Mouse (Mus musculus) natural killer cell, adult 2 months (primary cell): ENCODE measurements around the gene Immp2l.
A peak's percentile ranks its signal among the peaks of the same experiment; 100 is the strongest.

Experiments
- DNase-seq, 2 experiments: peaks; one replicate each; pipeline ENCODE4 v3.0.0; 2022; ENCODE audit warnings: low spot score in 2 of 2

The Immp2l gene

DNA sequence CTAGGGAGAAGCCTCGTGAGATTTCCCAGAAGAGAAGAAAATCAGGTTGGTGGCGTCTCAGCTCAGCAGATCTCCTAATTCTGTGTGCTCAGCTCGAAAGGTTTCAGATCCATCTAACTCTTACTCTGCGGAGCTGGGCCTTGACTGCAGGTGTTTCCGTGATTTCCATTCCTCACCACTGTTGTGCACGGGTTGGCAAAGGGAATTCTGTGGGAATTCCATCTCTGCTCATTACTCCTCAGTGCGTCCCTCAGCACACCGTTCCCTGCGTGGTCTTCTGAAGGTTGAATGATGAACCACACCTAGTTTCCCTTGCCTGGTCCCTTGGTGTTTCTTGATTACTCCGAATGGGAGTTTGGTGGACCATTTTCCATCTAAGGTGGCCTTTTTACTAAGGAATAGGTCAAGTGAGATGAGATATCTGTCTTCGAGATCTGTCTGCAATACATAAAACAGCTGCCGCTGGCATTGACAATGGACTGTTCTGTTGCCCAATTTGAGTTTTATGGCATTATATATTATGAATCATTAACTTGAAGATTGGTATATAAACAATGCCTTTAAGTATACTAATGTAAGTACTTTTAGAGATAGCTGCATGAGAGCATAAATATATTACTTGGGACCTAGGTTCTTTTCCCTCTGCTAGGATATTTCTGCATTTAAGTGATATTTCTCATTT is 23.3 kb downstream of the Immp2l start:
- no peak for DNase-seq

DNA sequence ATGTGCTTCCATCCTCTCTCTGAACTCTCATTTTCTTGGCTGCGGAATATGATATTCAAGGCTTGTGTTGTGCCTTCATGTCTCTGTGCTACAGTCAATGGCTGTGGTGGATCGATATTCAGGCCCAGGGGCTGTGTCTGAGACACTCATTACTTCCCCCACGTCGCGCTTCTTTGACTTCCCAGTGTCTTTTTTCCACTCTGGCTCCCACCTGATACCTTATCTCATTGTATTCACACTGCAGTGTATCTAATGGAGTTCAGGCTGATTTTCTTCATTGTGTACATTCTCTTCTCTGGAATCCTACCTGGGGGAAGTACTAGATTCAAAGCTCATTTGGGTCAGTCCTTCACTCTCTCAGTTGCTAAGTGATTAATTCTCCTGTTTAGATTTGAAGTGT is 27.1 kb downstream of the Immp2l start:
- no peak for DNase-seq

DNA sequence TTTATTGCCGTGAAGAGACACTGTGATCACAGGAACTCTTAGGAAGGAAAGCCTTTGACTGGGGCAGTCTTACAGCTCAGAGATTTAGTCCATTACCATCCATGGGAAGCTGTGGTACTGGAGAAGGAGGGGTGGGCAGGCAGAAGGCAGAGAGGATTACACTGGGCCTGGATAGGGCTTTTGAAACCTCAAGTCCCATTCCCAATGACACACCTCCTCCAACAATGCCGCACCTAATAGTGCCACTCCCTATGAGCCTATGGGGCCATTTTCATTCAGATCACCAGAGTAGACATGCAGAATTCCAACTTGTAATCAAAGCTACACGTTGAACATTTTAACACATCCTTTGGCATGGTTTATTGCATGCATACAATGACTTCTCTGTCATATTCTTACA is 29.0 kb downstream of the Immp2l start:
- no peak for DNase-seq

DNA sequence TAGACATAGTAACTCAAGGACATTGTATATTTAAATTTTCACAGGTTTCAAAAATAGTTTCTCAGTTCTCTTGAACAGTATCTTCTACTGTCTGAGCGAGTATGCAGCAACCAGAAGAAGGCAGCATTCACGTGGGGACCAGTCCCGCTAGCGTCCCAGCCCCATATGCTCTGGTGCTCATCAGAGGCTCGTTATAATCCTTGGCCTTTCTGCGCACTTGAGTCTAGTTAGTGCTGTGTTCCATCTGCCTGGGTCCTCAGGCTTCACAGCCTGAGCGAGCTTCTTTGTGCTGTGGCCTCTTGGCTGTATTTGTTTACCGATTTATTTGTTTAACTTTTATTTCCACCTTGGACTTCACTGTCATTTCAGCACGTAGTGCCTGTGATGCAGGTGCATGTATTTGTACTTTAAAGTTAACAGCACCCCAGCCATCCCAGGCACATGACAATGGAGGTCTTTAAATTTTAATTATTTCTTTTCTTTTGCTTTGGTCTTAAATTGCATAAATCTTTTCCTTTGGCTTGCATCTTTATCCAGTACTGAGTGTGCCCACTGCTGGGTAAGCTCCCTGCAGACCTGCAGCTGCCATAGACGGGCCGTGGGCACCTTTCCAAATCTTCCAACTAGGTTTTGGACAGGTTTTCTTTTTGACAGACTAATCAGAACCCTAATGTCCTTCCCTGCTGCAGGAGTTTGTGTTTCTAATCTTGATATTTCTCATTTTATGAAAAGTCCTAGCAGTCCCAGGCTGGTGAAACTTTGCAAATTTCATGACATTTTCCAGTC is 30.3 kb downstream of the Immp2l start:
- no peak for DNase-seq

DNA sequence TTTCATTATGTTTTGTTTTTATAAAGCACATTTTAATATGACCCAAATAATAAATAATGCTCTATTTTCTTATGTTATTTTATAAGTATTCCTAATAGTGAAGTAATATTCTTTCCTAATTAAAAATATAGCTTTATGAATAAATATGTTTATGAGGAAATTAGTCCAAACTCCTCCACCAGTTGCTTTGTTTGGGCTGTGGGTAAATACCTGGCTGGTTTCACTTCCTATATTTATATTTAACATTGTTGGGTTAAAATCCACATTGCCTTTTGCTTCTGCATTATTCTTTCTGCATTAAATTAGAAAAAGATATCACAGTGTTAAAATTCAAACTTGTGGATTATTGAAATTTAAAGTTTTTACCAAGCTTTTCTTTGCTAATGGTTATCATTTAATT is 32.1 kb downstream of the Immp2l start:
- no peak for DNase-seq

DNA sequence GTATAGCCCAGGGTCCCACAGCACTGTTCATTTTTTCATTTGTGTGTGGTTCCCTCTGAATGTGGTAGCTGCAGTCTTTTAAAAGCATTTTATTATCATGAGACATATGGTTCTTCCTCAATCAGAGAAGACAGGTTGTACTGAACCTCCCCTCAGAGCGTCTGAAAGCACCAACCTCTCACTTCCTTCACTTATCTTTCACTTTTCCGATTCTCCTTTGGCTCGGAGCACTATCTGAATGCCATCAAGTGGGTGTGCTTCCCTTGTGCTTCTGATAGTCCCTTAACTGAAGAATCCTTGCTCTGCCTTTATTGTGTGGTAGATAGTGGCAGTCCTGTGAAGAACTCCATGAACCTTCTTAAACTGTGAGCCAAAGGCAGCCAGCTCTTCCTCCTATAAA is 39.4 kb downstream of the Immp2l start:
- DNase-seq: no peak

DNA sequence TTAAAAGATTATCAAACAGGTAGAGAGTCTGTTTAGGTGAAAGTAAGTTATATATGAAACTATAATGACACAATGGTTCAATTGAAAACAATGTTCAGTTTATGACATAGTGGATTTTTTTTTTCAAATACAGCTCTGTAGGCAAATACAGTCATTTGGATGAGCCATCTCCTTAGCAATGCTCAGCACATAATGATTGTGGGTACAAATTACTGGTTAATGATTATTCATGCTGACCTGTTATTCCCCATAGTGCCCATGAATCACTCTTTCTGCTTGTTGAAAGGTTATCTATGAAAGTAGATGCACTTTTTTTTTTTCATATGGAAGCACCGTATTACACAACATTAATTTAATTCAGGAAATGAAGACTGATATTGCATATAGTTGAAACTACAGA is 58.0 kb downstream of the Immp2l start:
- no peak for DNase-seq

DNA sequence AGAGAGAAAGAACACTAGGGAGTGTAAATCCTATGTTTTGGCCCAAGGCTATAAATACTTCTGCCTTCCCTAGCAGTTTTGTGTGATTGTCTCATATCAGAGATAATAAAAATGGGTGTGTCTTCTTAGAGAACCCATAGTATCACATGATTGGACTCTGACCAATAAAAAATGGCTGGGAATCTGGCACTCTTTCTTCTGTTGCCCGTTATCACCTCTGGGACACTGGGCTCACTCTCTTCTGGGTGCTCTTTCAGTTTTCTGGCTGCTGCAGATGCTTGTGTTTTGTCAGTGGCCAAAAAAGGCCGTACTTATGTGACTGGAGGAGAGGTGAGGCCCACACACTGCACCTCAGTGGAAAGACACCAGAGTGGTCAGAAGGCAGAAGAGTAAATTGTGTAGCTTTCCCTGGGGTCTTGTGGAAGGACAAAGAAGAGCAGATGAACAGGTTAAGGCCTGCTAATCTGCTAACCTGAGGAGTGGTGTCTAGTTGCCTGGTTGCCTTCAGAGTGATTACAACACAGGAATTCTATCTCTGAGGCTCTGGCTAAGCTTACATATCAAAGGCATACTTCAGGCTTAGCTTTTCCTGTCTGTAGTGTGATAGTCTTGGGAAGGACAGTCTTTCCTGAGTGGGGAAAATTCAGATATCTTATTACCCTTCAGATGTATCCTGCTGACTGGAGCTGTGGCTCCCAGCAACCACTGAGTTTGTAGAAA is 60.6 kb downstream of the Immp2l start:
- no peak for DNase-seq

DNA sequence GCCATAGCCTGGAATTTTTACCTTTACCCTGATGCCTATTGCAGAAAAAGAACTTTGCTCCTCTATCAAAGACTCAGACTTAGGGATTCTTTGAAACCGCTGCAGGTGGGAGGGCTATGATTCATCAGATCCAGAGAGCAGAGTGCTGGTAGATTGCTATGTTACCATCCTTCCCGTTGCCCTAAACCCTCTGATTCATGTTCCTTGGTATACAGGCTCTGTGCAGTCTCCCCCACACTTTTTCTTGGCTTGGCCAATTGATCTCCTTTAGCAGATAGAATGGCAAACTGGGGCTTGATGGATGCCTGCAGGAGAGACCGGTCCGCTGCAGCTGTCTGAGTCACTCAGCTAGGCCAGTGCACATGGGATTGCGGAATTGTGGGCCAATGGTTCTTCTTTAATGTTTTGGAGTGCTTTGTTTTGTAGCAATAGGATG is 66.1 kb downstream of the Immp2l start:
- no peak for DNase-seq

DNA sequence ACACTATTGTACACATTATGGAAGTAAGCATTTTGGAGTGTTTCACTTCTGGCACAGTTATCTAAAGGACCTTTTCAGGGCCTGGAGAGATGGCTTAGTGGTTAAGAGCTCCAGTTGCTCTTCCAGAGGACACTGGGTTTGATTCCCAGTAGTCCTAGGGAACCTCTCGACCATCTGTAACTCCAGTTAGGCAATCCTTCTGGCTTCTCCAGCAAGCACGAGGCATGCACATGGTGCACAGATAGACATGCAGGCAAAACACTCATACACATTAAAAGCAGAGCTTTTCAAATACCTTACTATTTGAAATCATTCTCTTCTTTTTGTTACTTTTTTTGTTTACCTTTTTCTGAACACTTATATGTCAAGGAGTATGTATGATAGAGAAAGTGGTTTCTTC is 66.9 kb downstream of the Immp2l start:
- no peak for DNase-seq

DNA sequence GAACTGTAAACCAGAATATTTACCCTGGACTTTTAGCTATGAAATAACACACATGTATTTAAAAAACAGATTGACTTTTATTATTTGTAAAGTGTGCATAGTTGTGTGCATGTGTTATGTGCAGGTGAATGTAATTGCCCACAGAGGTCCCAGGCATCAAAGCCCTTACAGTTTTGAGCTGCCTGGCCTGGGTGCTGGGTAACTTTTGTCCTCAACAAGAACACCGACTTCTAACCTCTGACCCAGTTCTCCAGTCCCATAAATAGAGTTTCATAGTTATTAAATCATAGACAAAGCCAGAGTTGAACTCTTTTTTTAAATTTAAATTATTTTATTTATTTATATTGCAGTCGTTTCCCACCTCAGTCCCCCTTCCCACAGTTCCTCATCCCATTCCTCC is 67.4 kb downstream of the Immp2l start:
- no peak for DNase-seq

DNA sequence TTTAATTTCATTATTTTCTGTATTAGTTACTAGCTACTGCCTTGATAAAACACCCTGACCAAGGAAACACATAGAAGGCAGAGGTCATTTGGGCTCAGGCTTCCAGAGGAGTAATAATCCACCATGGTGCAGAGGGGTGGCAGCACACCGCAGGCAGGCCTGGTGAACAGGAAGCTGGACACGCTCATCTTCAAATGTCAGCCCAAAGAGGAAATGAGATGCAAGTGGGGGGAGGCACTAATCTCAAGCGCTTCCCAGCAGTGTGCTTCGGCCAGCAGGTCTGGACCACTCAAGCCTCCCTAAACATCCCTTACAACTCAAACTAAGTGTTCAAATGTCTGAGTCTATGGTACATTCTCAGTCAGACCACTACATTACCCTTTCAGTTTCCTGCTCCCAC is 72.2 kb downstream of the Immp2l start:
- no peak for DNase-seq

DNA sequence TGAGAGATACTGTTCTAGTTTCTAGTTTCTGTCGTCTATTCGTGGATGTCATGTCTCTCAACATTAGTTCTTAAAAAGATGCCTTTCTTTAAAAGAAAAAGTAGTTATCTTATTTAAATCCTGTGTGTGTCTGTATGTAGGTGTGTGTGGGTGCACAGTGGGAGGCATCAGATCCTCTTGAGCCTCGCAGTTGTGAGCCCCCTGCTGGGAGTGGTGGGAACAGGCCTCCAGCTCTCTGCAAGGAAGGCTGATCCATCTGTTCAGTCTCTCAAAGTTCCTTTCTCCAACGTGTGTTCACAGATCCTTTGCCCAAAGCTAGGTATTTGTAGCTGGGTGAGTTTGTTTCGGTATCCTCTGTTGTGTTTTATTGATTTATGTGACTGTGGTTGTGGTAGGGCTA is 73.5 kb downstream of the Immp2l start:
- peak in 1 of 2 experiments; percentile 12 for DNase-seq

DNA sequence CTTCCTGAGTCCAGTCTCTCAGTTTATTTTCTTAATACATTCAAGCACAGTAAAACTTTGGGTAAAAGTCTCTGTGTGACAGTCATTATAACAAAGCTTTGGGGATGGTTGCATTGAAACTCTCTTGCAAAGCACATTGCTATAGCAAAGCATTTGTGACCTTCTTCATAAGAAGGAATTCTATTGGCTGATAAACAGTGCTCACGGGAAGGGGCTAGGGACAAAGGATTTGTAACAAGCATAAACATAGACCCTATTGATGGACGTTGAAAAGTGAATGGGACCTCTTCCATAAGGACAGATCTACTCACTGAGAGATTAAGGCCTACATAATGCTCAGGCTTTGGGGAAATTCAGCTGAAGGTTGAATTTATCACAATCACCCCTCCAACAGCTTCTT is 85.1 kb downstream of the Immp2l start:
- DNase-seq: no peak

DNA sequence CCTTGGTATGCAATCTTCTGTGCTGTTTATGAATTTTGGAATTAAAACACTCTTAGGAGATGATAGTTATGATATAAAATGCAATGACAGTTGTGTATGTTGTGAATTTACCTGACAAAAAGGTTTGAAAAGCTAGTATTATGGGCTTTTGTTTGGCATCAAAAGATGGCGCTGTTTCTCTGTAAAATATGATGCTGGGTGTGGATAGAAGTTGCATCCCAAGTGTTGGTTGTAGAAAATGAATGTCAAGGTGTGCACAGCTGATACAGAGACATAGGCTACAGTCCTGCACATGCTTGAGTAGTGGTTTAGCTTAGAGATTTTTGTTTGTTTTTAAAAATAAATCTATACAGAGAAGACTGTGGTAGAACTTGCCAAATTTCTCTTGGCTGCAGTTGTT is 87.6 kb downstream of the Immp2l start:
- no peak for DNase-seq

DNA sequence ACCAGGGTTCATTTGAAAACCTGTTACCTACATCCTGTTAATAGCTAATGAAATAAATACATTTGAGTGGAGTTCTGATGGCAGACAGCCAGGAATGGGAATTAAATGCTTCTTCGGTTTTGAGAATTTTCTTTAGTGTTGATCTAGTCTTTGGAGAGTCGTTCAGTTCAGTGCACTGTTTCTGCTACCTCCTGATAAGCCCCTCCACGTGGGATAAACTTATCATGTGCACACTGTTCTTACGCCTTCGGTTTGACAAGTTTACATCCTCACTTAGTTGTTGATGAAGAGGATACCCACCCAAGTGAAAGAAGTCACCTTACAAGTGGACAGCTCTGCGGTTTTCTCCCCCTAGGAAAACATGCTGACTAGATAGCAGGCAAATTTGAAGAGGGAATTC is 88.2 kb downstream of the Immp2l start:
- DNase-seq: no peak

DNA sequence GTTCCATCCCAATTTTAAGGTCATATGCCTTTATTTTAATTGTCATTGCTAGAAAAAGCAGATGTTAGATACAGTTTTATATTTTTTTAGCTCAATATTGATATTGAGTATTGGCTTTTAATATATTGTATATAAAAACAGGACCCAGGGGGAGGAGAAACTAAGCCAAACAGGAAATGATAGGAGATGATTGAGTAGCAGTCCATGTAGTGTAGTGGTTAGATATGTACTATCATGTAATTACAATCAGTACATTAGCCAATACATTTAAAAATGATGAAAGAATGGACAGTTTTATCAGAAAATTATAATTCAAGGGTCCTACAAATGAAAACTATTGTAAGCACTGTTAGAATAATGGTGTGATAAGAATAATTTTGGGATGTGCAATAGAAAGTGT is 94.5 kb downstream of the Immp2l start:
- no peak for DNase-seq

DNA sequence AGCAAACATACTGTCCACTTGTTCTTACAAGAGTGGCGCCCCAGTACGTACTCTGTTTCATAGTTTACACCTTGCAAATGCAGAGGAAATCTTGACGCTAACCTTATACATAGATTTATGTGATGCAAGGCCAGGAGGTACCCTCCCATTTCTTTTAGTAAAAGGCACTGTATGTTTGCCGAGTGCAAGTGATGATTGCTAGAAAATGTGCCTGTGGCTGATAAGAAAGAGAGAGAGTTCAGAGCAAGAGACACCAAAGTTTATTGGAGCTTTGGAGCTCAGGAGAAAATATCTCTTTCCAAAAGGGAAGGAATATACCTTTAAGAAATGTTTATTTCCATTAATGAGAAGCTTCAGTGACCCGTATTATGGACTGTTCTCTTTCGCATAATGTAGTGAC is 95.8 kb downstream of the Immp2l start:
- DNase-seq: no peak

DNA sequence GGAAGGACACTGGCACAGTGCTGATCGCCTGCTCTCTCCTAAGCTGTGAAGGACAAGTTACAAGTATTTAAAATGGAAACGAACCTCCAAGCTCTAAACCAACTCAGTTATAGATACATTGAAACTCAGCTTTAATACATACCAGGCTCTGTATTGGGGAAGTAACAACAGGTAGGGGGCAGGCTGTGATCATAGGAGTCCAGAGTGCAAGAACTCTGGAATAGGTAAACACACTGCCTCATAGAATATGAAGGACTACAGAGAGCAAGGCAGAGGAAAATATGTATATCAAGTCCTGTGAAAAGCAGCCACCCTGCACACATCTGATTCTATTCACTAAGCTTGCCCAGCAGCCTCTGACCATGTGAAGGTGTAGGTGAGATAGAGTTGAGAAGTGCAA is 99.3 kb downstream of the Immp2l start:
- no peak for DNase-seq

DNA sequence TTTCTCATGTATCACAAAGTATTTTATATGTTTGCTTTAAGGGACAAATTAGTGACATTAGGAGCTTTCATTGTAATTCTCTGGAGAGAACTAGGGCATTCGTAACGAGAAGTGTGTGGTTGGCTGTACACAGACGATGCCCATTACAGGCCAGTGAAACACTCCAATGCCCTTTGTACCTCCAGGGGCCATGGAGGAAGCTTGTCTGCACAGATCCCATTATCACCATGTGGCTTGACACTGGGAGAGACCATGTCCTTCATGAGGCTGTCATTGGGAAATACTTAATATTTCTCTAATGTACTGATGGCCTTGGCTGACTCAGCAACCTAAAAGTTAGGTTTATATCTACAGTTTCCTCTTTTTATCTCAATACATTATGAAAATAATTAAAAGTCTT is 111.0 kb downstream of the Immp2l start:
- no peak for DNase-seq

DNA sequence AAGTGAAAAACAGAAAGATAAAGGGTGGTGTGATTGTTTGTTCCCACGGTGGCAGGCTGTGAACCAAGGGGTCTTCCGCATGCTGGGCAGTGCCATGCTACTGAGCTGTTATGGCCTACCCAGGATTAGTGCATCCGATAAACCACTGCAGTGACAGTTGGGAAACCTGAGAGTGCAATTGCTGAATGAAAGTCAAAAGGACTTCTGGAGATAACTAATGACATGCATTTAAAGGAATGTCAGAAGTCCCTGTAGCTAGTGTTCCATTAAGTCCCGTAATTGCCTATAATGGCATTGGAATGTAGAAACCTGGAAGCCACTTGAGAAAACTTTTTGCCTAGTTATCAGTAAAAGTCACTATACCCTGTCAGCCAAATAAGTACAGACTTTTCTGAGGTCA is 135.7 kb downstream of the Immp2l start:
- no peak for DNase-seq

DNA sequence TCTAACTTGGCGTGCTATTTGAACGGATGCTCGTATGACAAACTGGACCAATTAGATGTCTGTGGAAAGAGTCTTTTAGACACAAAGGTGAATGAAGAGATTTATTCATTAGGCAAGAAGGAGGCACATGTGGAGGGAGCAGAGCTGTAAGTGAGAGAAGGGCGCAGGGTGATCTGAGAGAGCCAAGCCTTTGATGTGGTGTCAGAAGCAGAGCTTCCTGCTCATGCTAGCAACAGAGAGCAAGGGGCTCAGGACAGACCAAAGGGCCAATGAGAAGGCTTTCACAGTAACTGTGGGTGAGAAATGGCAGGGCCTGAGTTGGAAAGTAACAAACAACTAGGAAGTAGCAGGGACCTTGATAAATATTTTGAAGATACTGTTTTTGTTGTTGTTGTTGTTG is 143.9 kb downstream of the Immp2l start:
- DNase-seq: peak; percentile 19 to 47

DNA sequence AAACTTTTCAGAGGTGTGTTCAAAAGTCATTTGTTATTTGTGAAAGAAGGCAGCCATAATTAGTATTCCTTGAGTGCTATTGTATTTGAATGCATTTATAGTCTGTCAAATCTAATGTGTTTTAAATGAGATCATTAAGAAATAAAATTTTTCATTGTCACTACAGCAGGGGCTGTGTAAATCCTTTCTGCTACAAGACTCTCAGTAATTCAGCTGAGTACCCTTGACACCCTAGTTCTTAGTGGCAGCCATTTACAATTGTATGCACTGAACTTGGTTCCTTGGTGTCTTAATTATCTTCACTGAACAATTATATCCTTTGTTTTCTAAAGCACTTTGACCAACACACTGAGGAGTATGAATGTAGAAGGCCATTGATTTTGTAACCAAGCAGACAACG is 146.2 kb downstream of the Immp2l start:
- no peak for DNase-seq
